Mouse (Mus musculus) kidney, embryonic 16.5 days (tissue): ENCODE measurements around the gene Tubb5. TPM values are rescaled to one million over a fixed set of nuclear protein-coding genes. Genes with fewer than 3 reads are reported as not detected.
"Not testable (repeated sequence)": the region's sequence is repeated elsewhere in the genome, so short reads cannot be mapped to it uniquely, and the experiment has no call there.

ENCODE experiments used
- ATAC-seq: fragments of 200-750 bp; cut with Nextera tagmentation; 2 replicates; pipeline ENCODE4 v1.8.0; 2017; ENCODE audit warnings: moderate TSS enrichment; ENCODE audit not compliant: low FRiP score, low TSS enrichment
- H3K27ac ChIP-seq: fragments of 300-500 bp; sonication (generic); 2 replicates; pipeline ENCODE4 v1.5.1; 2014; ENCODE audit warnings: low read length
- H3K27me3 ChIP-seq: fragments of 300-500 bp; sonication (generic); 2 replicates; pipeline ENCODE4 v1.6.1; 2014; ENCODE audit warnings: low read length, control low read depth, mixed read lengths; ENCODE audit not compliant: insufficient read depth
- H3K36me3 ChIP-seq: fragments of 300-500 bp; sonication (generic); 2 replicates; pipeline ENCODE4 v1.6.1; 2014; ENCODE audit warnings: low read length, control low read depth, mixed read lengths; ENCODE audit not compliant: insufficient read depth
- H3K4me1 ChIP-seq: fragments of 300-500 bp; sonication (generic); 2 replicates; pipeline ENCODE4 v1.6.1; 2014; ENCODE audit warnings: low read length, control low read depth, mixed read lengths; ENCODE audit not compliant: insufficient read depth
- H3K4me2 ChIP-seq: fragments of 300-500 bp; sonication (generic); replicated peaks from 2 replicates; pipeline ENCODE4 v1.6.1; 2014; ENCODE audit warnings: low read depth, low read length
- H3K4me3 ChIP-seq: fragments of 300-500 bp; sonication (generic); 2 replicates; pipeline ENCODE4 v1.5.1; 2014; ENCODE audit warnings: mild to moderate bottlenecking, low read length
- H3K9ac ChIP-seq: fragments of 300-500 bp; sonication (generic); replicated peaks from 2 replicates; pipeline ENCODE4 v1.6.1; 2014; ENCODE audit warnings: low read length
- H3K9me3 ChIP-seq: fragments of 300-500 bp; sonication (generic); 2 replicates; pipeline ENCODE4 v1.6.1; 2016; ENCODE audit warnings: low read length, control low read depth
- WGBS: fragments of 180-500 bp; shearing (Covaris S2); extraction: QIAGEN DNeasy Blood & Tissue Kit; methylation state at CpG from one replicate; pipeline ENCODE4 v1.1.7; 2014; 5-methylcytosine and 5-hydroxymethylcytosine counted together
- polyA plus RNA-seq: library from polyadenylated mRNA; unstranded; fragments of >200 nt; fragmentation: Nextera tagmentation; extraction: Ambion mirVana; gene quantifications from 2 replicates; pipeline ENCODE4 v1.2.1, GENCODE M21; 2015

The Tubb5 gene
- polyA plus RNA-seq, 1 experiment from 2014 or later: 905 TPM

- Histone ChIP-seq H3K4me1 (peaks cover 26% of the 10 kb centered on the region), H3K9ac (peak overlapping the region; percentile 64), H3K9me3 (no peaks in the 10 kb centered on the region), H3K4me2 (peak overlapping the region; percentile 47), H3K27ac (peak overlapping the region; percentile 79), H3K4me3 (peak overlapping the region; percentile 76), H3K27me3 (no peaks in the 10 kb centered on the region), H3K36me3 (peaks cover 19% of the 10 kb centered on the region)
- 55% methylated on average over 14 of the region's 14 CpGs for WGBS
- ATAC-seq: no peak
Measured at GRCm38 (mm10) chr17:35840561-35840960, 2.5 kb upstream of the Tubb5 start.

GRCm38 (mm10) chr17:35839002-35839401 lies 896 bp upstream of the Tubb5 start:
- peaks cover 41% of the 10 kb centered on the region for H3K4me1 ChIP-seq
- peak overlapping the region; percentile 66 for H3K4me2 ChIP-seq
- not testable (repeated sequence) for H3K27me3 ChIP-seq, H3K9me3 ChIP-seq, ATAC-seq
- peak overlapping the region; percentile 97 for H3K4me3 ChIP-seq
- H3K27ac ChIP-seq: peak overlapping the region; percentile 96
- peaks cover 26% of the 10 kb centered on the region for H3K36me3 ChIP-seq
- WGBS: 42% methylated on average over 3 of the region's 3 CpGs
- peak overlapping the region; percentile 99 for H3K9ac ChIP-seq

DNA sequence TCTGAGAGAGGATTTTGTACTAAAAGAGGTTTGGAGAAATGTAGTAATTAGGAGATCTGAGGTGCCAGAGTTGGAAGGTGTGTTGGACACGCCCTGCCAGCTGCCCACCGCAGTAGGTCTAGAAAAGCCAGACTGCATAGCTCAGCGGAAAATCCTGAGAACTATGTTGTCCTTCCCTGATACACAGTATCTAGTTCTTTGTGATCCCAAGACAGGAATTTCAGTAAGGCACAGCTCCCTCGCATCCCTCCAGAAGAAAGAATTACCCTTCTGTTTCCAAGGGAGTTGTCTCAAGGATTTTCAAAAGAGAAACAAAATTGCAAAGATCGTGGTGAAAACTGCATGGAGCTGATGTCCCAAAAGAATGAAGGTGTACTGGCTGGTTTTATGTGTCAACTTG lies 464 bp upstream of the Tubb5 start:
- no peaks in the 10 kb centered on the region for H3K27me3 ChIP-seq
- WGBS: under 1% methylated on average over 5 of the region's 5 CpGs
- H3K27ac ChIP-seq: peak overlapping the region; percentile 96
- peak overlapping the region; percentile 66 for H3K4me2 ChIP-seq
- peaks cover 46% of the 10 kb centered on the region for H3K4me1 ChIP-seq
- H3K9me3 ChIP-seq: no peaks in the 10 kb centered on the region
- ATAC-seq: no peak
- H3K9ac ChIP-seq: peak overlapping the region; percentile 99
- peak overlapping the region; percentile 97 for H3K4me3 ChIP-seq
- peaks cover 30% of the 10 kb centered on the region for H3K36me3 ChIP-seq

DNA sequence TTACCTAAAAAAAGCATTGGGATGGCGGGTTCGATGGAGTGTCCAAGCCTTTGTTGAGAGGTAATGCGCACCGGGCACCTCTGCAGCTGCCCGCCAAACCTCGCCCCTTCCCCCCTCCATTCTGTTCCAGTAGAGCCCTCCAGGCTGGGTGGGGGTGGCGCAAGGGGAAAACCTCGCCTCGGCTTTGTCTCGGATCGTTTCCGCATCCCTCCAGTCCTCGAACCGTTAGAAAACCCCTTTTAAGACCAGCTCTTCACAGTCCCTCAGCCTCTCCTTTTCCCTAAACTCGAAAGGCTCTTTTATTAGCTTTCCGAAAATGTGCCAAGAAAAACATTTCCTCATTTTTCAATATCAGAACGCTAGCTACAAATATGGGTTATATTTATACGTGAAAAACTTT lies 619 bp downstream of the Tubb5 start:
- Histone ChIP-seq H3K4me3 (peak overlapping the region; percentile 97), H3K4me1 (peaks cover 42% of the 10 kb centered on the region), H3K4me2 (peak overlapping the region; percentile 74), H3K9ac (peak overlapping the region; percentile 99), H3K27ac (peak overlapping the region; percentile 99), H3K9me3 (no peaks in the 10 kb centered on the region), H3K27me3 (no peaks in the 10 kb centered on the region), H3K36me3 (peaks cover 39% of the 10 kb centered on the region)
- under 1% methylated on average over 18 of the region's 18 CpGs for WGBS
- ATAC-seq: no peak

DNA sequence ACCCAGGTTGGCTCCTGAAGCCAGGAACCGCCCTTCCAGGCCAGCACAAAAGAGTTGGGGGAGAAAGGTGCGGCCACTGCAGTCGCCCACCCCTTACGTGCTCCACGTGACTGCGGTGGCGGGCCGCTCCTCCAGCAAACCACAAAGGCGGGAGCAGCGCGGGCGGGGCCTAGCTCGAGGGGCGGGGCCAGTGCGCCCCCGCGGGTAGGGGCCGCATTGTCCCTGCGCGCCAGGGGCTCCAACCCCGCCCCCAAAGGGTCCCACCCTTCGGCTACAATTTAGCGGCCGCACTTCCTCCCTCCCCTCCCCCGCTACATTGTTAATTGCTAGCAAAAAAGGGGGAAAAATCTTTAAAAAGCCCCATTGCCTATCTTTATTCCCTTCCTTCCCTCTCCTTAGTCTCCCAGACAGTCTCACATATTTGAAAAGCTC lies 1.1 kb downstream of the Tubb5 start:
- WGBS: 0% methylated on average over 22 of the region's 25 CpGs

GRCm38 (mm10) chr17:35836178-35836965 lies 1.7 kb downstream of the Tubb5 start:
- peak overlapping the region; percentile 74 for H3K4me2 ChIP-seq

More for the DNA sequence above, 1.1 kb downstream of the Tubb5 start:
- peak overlapping the region; percentile 99 for H3K27ac ChIP-seq
- H3K4me3 ChIP-seq: peak overlapping the region; percentile 97
- H3K27me3 ChIP-seq: no peaks in the 10 kb centered on the region
- peak overlapping the region; percentile 74 for H3K4me2 ChIP-seq
- ATAC-seq: peak; percentile 35
- H3K4me1 ChIP-seq: peaks cover 38% of the 10 kb centered on the region
- H3K36me3 ChIP-seq: peaks cover 42% of the 10 kb centered on the region
- H3K9me3 ChIP-seq: no peaks in the 10 kb centered on the region
- H3K9ac ChIP-seq: peak overlapping the region; percentile 99

GRCm38 (mm10) chr17:35835424-35836140 lies 2.5 kb downstream of the Tubb5 start:
- Histone ChIP-seq H3K27ac (no peak overlapping the region), H3K36me3 (peaks cover 44% of the 10 kb centered on the region), H3K9ac (peak overlapping the region; percentile 99), H3K4me3 (peak overlapping the region; percentile 97), H3K27me3 (no peaks in the 10 kb centered on the region), H3K4me1 (peaks cover 35% of the 10 kb centered on the region), H3K4me2 (peak overlapping the region; percentile 74), H3K9me3 (no peaks in the 10 kb centered on the region)
- no peak for ATAC-seq
- WGBS: 68% methylated on average over 26 of the region's 26 CpGs

More at GRCm38 (mm10) chr17:35836178-35836965, 1.7 kb downstream of the Tubb5 start:
- H3K9me3 ChIP-seq: no peaks in the 10 kb centered on the region
- peaks cover 35% of the 10 kb centered on the region for H3K4me1 ChIP-seq
- peaks cover 42% of the 10 kb centered on the region for H3K36me3 ChIP-seq
- H3K9ac ChIP-seq: peak overlapping the region; percentile 99
- peak overlapping the region; percentile 99 for H3K27ac ChIP-seq
- H3K4me3 ChIP-seq: peak overlapping the region; percentile 97
- no peaks in the 10 kb centered on the region for H3K27me3 ChIP-seq
- WGBS: 5% methylated on average over 24 of the region's 24 CpGs
- ATAC-seq: 0 out of 2 replicates have a peak, but pooled peaks have one; percentile 2

DNA sequence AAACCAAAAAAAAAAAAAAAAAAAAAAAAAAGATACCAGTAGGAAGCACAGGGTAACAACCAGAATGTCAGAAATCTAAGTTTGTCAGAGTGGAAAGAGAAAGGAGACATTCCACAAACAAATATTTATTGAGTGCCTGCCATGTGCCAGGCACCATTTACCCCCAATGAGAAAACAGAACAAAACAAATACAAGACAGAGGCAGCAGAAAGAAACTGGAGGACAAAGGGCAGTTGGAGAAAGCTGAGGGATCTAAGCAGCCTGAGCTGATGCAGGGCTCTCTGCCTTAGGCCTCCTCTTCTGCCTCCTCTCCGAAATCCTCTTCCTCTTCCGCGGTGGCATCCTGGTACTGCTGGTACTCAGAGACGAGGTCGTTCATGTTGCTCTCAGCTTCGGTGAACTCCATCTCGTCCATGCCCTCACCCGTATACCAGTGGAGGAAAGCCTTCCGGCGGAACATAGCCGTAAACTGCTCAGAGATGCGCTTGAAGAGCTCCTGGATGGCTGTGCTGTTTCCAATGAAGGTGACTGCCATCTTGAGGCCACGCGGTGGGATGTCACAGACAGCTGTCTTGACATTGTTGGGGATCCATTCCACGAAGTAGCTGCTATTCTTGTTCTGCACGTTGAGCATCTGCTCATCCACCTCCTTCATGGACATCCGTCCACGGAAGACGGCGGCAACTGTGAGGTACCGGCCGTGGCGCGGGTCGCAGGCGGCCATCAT lies 3.2 kb downstream of the Tubb5 start:
- 67% methylated on average over 26 of the region's 26 CpGs for WGBS
- H3K9me3 ChIP-seq: no peaks in the 10 kb centered on the region
- H3K27ac ChIP-seq: no peak overlapping the region
- H3K36me3 ChIP-seq: peaks cover 44% of the 10 kb centered on the region
- no peaks in the 10 kb centered on the region for H3K27me3 ChIP-seq
- H3K9ac ChIP-seq: peak overlapping the region; percentile 41
- H3K4me3 ChIP-seq: peak overlapping the region; percentile 97
- H3K4me2 ChIP-seq: peak overlapping the region; percentile 74
- ATAC-seq: no peak
- H3K4me1 ChIP-seq: peaks cover 42% of the 10 kb centered on the region

DNA sequence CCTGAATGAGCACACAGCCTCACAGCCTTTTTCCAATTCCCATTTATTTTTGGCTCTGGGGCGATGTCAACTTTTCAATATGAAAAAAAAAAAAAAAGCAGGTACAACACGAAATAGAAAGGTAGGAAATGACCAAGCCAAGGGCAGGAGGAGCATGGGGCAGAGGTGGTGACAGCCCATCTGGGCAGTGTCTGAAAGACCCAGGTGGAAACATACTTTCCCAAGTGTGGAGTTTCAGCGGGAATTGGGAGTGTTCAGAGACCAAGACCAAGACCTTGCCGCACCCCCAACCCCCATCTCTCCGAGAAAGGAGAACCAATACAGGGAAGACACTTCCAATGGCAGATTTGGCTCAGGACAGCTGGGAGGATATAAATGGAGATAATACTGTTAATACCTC lies 4.2 kb downstream of the Tubb5 start:
- H3K36me3 ChIP-seq: peaks cover 44% of the 10 kb centered on the region

More for the DNA sequence above, 4.2 kb downstream of the Tubb5 start:
- 0 out of 2 replicates have a peak overlapping the region, but pooled peaks have one; percentile 20 for H3K9ac ChIP-seq
- peak overlapping the region; percentile 13; the same call in 1 of the 2 replicates for H3K4me3 ChIP-seq
- no peak overlapping the region; the same call in 1 of the 2 replicates for H3K27ac ChIP-seq
- WGBS: 59% methylated on average over 5 of the region's 5 CpGs
- no peaks in the 10 kb centered on the region for H3K9me3 ChIP-seq
- H3K4me1 ChIP-seq: peaks cover 36% of the 10 kb centered on the region
- H3K4me2 ChIP-seq: no peak overlapping the region
- no peak for ATAC-seq
- no peaks in the 10 kb centered on the region for H3K27me3 ChIP-seq
